Mouse (Mus musculus): ENCODE measurements at regions not wholly inside any gene's neighbourhood (a gene's known extent, or its start where the extent isn't known, plus 50 kb on each side); places are given as distances from the start of the nearest gene placed in this dataset.
A peak's percentile ranks its signal among the peaks of the same experiment; 100 is the strongest.

GRCm38 (mm10) chr5:73729646-73730045, 78.5 kb downstream of the Spata18 start:
- no peak for DNase-seq (ENCODE audit: low spot score in 2 of 2)

GRCm38 (mm10) chr5:73731423-73731822, 80.2 kb downstream of the Spata18 start:
- DNase-seq (ENCODE audit: low spot score in 2 of 2), result no peak

- DNase-seq (ENCODE audit: low spot score in 2 of 2), result no peak
Measured at GRCm38 (mm10) chr5:73731991-73732565, 80.9 kb downstream of the Spata18 start.

GRCm38 (mm10) chr5:73740766-73741165, 89.6 kb downstream of the Spata18 start:
- DNase-seq (ENCODE audit: low spot score in 2 of 2), result no peak

- no peak for DNase-seq (ENCODE audit: low spot score in 2 of 2)
Measured at GRCm38 (mm10) chr5:73741441-73741840, 90.3 kb downstream of the Spata18 start.

- no peak for DNase-seq (ENCODE audit: low spot score in 2 of 2)
Measured at GRCm38 (mm10) chr5:73743953-73744352, 92.8 kb downstream of the Spata18 start.

- no peak for DNase-seq (ENCODE audit: low spot score in 2 of 2)
Measured at GRCm38 (mm10) chr5:73749791-73750190, 98.6 kb downstream of the Spata18 start.

GRCm38 (mm10) chr5:73752225-73752644, 101.1 kb downstream of the Spata18 start:
- no peak for DNase-seq (ENCODE audit: low spot score in 2 of 2)

- no peak for DNase-seq (ENCODE audit: low spot score in 2 of 2)
Measured at GRCm38 (mm10) chr5:73753827-73754226, 102.6 kb downstream of the Spata18 start.

GRCm38 (mm10) chr5:73758534-73758933, 107.4 kb downstream of the Spata18 start:
- no peak for DNase-seq (ENCODE audit: low spot score in 2 of 2)

GRCm38 (mm10) chr5:73761236-73761635, 110.1 kb downstream of the Spata18 start:
- no peak for DNase-seq (ENCODE audit: low spot score in 2 of 2)

- peak in 1 of 2 experiments; percentile 62 for DNase-seq (ENCODE audit: low spot score in 2 of 2)
Measured at GRCm38 (mm10) chr5:73761709-73762108, 110.5 kb downstream of the Spata18 start.

GRCm38 (mm10) chr5:73764226-73764625, 113.0 kb downstream of the Spata18 start:
- no peak for DNase-seq (ENCODE audit: low spot score in 2 of 2)

- no peak for DNase-seq (ENCODE audit: low spot score in 2 of 2)
Measured at GRCm38 (mm10) chr5:73765466-73765865, 114.3 kb downstream of the Spata18 start.

- DNase-seq (ENCODE audit: low spot score in 2 of 2), result no peak
Measured at GRCm38 (mm10) chr5:73768253-73768652, 117.1 kb downstream of the Spata18 start.

GRCm38 (mm10) chr5:73775775-73776548, 124.8 kb downstream of the Spata18 start:
- DNase-seq (ENCODE audit: low spot score in 2 of 2), result no peak

- peak; percentile 5 to 71 for DNase-seq (ENCODE audit: low spot score in 2 of 2)
Measured at GRCm38 (mm10) chr5:73777282-73777921, 126.2 kb downstream of the Spata18 start.

GRCm38 (mm10) chr5:73781190-73781940, 130.2 kb downstream of the Spata18 start:
- DNase-seq (ENCODE audit: low spot score in 2 of 2), result no peak

- DNase-seq (ENCODE audit: low spot score in 2 of 2), result no peak
Measured at GRCm38 (mm10) chr5:73782214-73783091, 131.3 kb downstream of the Spata18 start.

- no peak for DNase-seq (ENCODE audit: low spot score in 2 of 2)
Measured at GRCm38 (mm10) chr5:73787275-73787674, 136.1 kb downstream of the Spata18 start.

- no peak for DNase-seq (ENCODE audit: low spot score in 2 of 2)
Measured at GRCm38 (mm10) chr5:73792216-73792615, 141.0 kb downstream of the Spata18 start.
